Comparison of ENCODE assay signal across 16 mouse cellular contexts in the genomic region with DNA sequence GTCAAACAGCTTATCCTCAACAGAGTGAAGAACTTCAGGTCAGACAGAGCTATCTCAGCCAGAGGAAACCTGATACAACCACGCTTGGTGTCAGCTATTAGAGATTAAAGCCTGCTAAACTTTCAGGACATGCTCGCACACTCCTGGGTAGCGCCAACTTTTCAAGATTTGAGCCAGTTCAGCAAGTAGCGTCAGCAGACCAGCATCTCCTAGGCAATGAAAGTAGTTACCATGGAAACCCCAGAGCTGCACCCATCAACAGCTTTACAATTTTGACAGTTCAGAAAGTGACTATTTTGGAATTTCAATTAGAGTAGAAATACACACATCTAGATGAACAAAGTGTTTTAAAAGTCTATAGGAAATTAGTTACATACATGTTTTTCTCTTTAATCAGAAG.
A peak's percentile ranks its signal among the peaks of the same experiment; 100 is the strongest.
DNase-seq lines count a peak whose midpoint lies in the region; ATAC-seq lines count a peak whose summit lies in the region.
"Had no signal": no experiment of that assay in that cellular context is flagged by ENCODE, and none has a peak within 500 bp of the region (broad histone marks: within the 10 kb centered on the region; RNA-seq: fewer than 3 reads in every experiment).

No protein-coding gene starts in this region.

- 34% methylated on average over 4 of the region's 4 CpGs for WGBS in forebrain, embryonic 11.5 days
- 25% methylated on average over 4 of the region's 4 CpGs for WGBS in forebrain, embryonic 13.5 days
- 15% methylated on average over 4 of the region's 4 CpGs for WGBS in midbrain, embryonic 13.5 days

- no peak overlapping the region for H3K9ac ChIP-seq in forebrain, embryonic 11.5 days (ENCODE audit: low read length)
- H3K9ac ChIP-seq in forebrain, embryonic 13.5 days = no peak overlapping the region
- H3K9ac ChIP-seq in midbrain, embryonic 13.5 days (replicated peaks) = no peak overlapping the region
- H3K9ac ChIP-seq: limb, embryonic 13.5 days; liver, embryonic 14.5 days; neural tube, embryonic 12.5 days had no signal

- no peak overlapping the region for H3K4me2 ChIP-seq in forebrain, embryonic 11.5 days (ENCODE audit: low read depth, low read length, severe bottlenecking)
- no peak overlapping the region for H3K4me2 ChIP-seq in forebrain, embryonic 13.5 days
- H3K4me2 ChIP-seq in midbrain, embryonic 13.5 days (replicated peaks) = no peak overlapping the region
- H3K4me2 ChIP-seq: limb, embryonic 13.5 days; neural tube, embryonic 12.5 days had no signal

- DNase-seq in forebrain, embryonic 11.5 days (ENCODE audit: low spot score) = no peak
- DNase-seq in layer of hippocampus, adult 18-20 months (ENCODE audit: low spot score in 2 of 2) = peak; percentile 5 to 42
- DNase-seq in layer of hippocampus, postnatal 25 days (ENCODE audit: extremely low spot score in 1 of 2, low spot score in 1 of 2) = no peak
- peak; percentile 45 for DNase-seq in R1 (ENCODE audit: low read depth, low spot score)
- no peak for DNase-seq in B cell, adult 2 months
- DNase-seq: adrenal gland, postnatal 10 days; heart, adult 11 months; kidney, adult 18-20 months; kidney, postnatal 25 days; right cerebral cortex, postnatal 25 days; thymus, postnatal 25 days had no signal

- no peak overlapping the region for H3K27ac ChIP-seq in forebrain, embryonic 11.5 days (ENCODE audit: low read depth, low read length)
- H3K27ac ChIP-seq in forebrain, embryonic 13.5 days = no peak overlapping the region
- no peak overlapping the region for H3K27ac ChIP-seq in midbrain, embryonic 13.5 days
- H3K27ac ChIP-seq: limb, embryonic 13.5 days; liver, embryonic 14.5 days; neural tube, embryonic 12.5 days had no signal

- no peak overlapping the region for H3K4me3 ChIP-seq in forebrain, embryonic 11.5 days (ENCODE audit: low read depth, low read length)
- H3K4me3 ChIP-seq in forebrain, embryonic 13.5 days = no peak overlapping the region
- H3K4me3 ChIP-seq in midbrain, embryonic 13.5 days (replicated peaks) = no peak overlapping the region
- H3K4me3 ChIP-seq: limb, embryonic 13.5 days; neural tube, embryonic 12.5 days had no signal

- H3K9me3 ChIP-seq in forebrain, embryonic 11.5 days (ENCODE audit: control insufficient read depth, low read length) = no peaks in the 10 kb centered on the region; the same call in 1 of the 2 replicates
- peaks cover 4% of the 10 kb centered on the region; the same call in 1 of the 2 replicates for H3K9me3 ChIP-seq in forebrain, embryonic 13.5 days (replicated peaks)
- no peaks in the 10 kb centered on the region for H3K9me3 ChIP-seq in midbrain, embryonic 13.5 days
- H3K9me3 ChIP-seq: limb, embryonic 13.5 days; neural tube, embryonic 12.5 days had no signal

- peaks cover 5% of the 10 kb centered on the region; the same call in 1 of the 2 replicates for H3K4me1 ChIP-seq in forebrain, embryonic 11.5 days (replicated peaks; ENCODE audit: control insufficient read depth, insufficient read depth, low read length)
- H3K4me1 ChIP-seq in forebrain, embryonic 13.5 days = peaks cover 39% of the 10 kb centered on the region
- peaks cover 20% of the 10 kb centered on the region for H3K4me1 ChIP-seq in midbrain, embryonic 13.5 days (replicated peaks)

- H3K27me3 ChIP-seq in forebrain, embryonic 11.5 days (ENCODE audit: control insufficient read depth, insufficient read depth, low read length) = no peaks in the 10 kb centered on the region; the same call in 1 of the 2 replicates
- 0 out of 2 replicates have a peak, but pooled peaks cover 3% of the 10 kb centered on the region for H3K27me3 ChIP-seq in forebrain, embryonic 13.5 days
- 0 out of 2 replicates have a peak, but pooled peaks cover 7% of the 10 kb centered on the region for H3K27me3 ChIP-seq in midbrain, embryonic 13.5 days
- H3K27me3 ChIP-seq: limb, embryonic 13.5 days; neural tube, embryonic 12.5 days had no signal

- H3K36me3 ChIP-seq in forebrain, embryonic 11.5 days (ENCODE audit: control insufficient read depth, insufficient read depth, low read length) = no peaks in the 10 kb centered on the region
- H3K36me3 ChIP-seq in forebrain, embryonic 13.5 days (ENCODE audit: poor library complexity, severe bottlenecking) = no peaks in the 10 kb centered on the region
- no peaks in the 10 kb centered on the region for H3K36me3 ChIP-seq in midbrain, embryonic 13.5 days
- H3K36me3 ChIP-seq: limb, embryonic 13.5 days; neural tube, embryonic 12.5 days had no signal

- 0 out of 2 replicates have a peak, but pooled peaks have one; percentile 21 for ATAC-seq in forebrain, embryonic 11.5 days (replicated peaks; ENCODE audit: low FRiP score)
- ATAC-seq in forebrain, embryonic 13.5 days = no peak
- 0 out of 2 replicates have a peak, but pooled peaks have one; percentile 34 for ATAC-seq in midbrain, embryonic 13.5 days

Comparison
In these comparisons a context has a peak if more than half of its experiments do, and no peak if none do; other contexts are left out.
1. DNase-seq: peak in layer of hippocampus, adult 18-20 months (2 of 2) and R1 (single experiment); none in forebrain, embryonic 11.5 days (single experiment), layer of hippocampus, postnatal 25 days (0 of 2) and B cell, adult 2 months (0 of 2).